Mouse (Mus musculus): ENCODE data around the gene Trp53i11. TPM values are rescaled to one million over a fixed set of nuclear protein-coding genes. Genes with fewer than 3 reads are reported as not detected.

Gene Trp53i11
- total RNA-seq (2023), result 398 to 444 TPM (median 418 TPM) in 4 replicates

DNA sequence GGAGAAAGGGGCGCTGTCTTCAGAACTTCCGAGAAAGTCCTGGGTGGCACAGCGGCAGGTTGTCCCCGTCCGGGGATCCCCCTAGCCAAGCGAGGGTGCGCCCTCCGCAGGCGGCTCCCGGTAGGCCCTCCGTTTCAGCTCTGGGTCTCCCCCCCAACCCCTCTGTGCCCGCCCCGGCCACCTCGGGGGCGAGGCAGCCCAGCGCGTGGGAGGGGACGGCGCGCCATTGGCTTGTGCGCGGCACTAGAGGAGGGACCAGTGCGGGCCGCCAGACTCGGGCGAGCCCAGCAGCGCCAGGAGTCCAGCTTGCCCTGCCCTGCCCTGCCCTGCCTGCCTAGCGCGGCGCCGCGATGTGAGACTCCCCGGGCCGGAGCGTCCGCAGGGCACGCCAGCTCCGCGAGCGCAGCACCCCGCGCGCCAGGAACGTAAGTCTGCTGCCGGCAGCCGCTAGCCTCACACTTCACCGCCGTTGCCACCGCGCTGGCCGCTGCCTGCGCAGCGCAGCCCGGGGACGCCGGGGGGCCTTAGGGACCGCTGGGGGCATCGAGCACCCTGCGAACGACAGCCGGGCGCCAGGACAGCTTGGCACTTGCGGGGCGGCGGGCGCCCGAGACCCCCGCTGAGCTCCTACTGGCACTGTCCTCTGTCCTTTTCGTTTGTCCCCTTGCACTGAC is at the start of gene Trp53i11:
Gene Trp53i11 (plus strand): TSS at position 226 of the 674 bp plus-strand sequence.

Other genes with a start within 250 kb of the Trp53i11 start
- 27.6 to 36.4 TPM (median 31.7 TPM) in 4 replicates for gene Prdm11, start 141.4 kb upstream of the Trp53i11 start, total RNA-seq (2023)
- not detected in 4 replicates for gene Tspan18, start 147.0 kb downstream of the Trp53i11 start, total RNA-seq (2023)

Data from B cell, adult 62 days (primary cell).